Mouse (Mus musculus) lung, postnatal 0 days (tissue): ENCODE measurements around the gene Adam12. TPM values are rescaled to one million over a fixed set of nuclear protein-coding genes. Genes with fewer than 3 reads are reported as not detected.
A peak's percentile ranks its signal among the peaks of the same experiment; 100 is the strongest.

ENCODE experiments used
- ATAC-seq: fragments of 200-750 bp; cut with Nextera tagmentation; 2 replicates; pipeline ENCODE4 v1.8.0; 2017; ENCODE audit warnings: moderate library complexity
- DNase-seq: peaks from one replicate; pipeline ENCODE4 v3.0.0-alpha.2; 2016; ENCODE audit warnings: low spot score
- H3K27ac ChIP-seq: fragments of 300-500 bp; sonication (generic); 2 replicates; pipeline ENCODE4 v1.5.1; 2014; ENCODE audit warnings: antibody characterized with exemption, mild to moderate bottlenecking, low read length, mixed read lengths
- H3K27me3 ChIP-seq: fragments of 300-500 bp; sonication (generic); replicated peaks from 2 replicates; pipeline ENCODE4 v1.6.1; 2014; ENCODE audit warnings: low read length, mixed read lengths; ENCODE audit not compliant: insufficient read depth
- H3K36me3 ChIP-seq: fragments of 300-500 bp; sonication (generic); 2 replicates; pipeline ENCODE4 v1.6.1; 2014; ENCODE audit warnings: low read length, mixed read lengths; ENCODE audit not compliant: insufficient read depth
- H3K4me1 ChIP-seq: fragments of 300-500 bp; sonication (generic); 2 replicates; pipeline ENCODE4 v1.6.1; 2014; ENCODE audit warnings: antibody characterized with exemption, low read depth, low read length, mixed read lengths; ENCODE audit not compliant: insufficient read depth
- H3K4me2 ChIP-seq: fragments of 300-500 bp; sonication (generic); replicated peaks from 2 replicates; pipeline ENCODE4 v1.6.1; 2014; ENCODE audit warnings: low read depth, mild to moderate bottlenecking, low read length, moderate library complexity, mixed read lengths
- H3K4me3 ChIP-seq: fragments of 300-500 bp; sonication (generic); 2 replicates; pipeline ENCODE4 v1.5.1; 2014; ENCODE audit warnings: low read depth, low read length
- H3K9ac ChIP-seq: fragments of 300-500 bp; sonication (generic); replicated peaks from 2 replicates; pipeline ENCODE4 v1.6.1; 2014; ENCODE audit warnings: low read depth, mild to moderate bottlenecking
- H3K9me3 ChIP-seq: fragments of 300-500 bp; sonication (generic); 2 replicates; pipeline ENCODE4 v1.6.1; 2016; ENCODE audit warnings: low read length, mixed read lengths
- CTCF ChIP-seq: IDR thresholded peaks from 2 replicates; pipeline ENCODE4 v1.5.1; 2016; ENCODE audit warnings: antibody characterized with exemption, mild to moderate bottlenecking
- EP300 ChIP-seq: IDR thresholded peaks from 2 replicates; pipeline ENCODE4 v1.6.1; 2016; ENCODE audit warnings: antibody characterized with exemption, mild to moderate bottlenecking, control low read depth
- WGBS: fragments of 180-500 bp; shearing (Covaris S2); extraction: QIAGEN DNeasy Blood & Tissue Kit; methylation state at CpG from one replicate; pipeline ENCODE4 v1.1.7; 2014; 5-methylcytosine and 5-hydroxymethylcytosine counted together
- polyA plus RNA-seq: library from polyadenylated mRNA; unstranded; fragments of >200 nt; fragmentation: Nextera tagmentation; extraction: Ambion mirVana; gene quantifications from 2 replicates; pipeline ENCODE4 v1.2.1, GENCODE M21; 2015

Gene Adam12
- polyA plus RNA-seq, 1 experiment from 2014 or later: 2.5 TPM

DNA sequence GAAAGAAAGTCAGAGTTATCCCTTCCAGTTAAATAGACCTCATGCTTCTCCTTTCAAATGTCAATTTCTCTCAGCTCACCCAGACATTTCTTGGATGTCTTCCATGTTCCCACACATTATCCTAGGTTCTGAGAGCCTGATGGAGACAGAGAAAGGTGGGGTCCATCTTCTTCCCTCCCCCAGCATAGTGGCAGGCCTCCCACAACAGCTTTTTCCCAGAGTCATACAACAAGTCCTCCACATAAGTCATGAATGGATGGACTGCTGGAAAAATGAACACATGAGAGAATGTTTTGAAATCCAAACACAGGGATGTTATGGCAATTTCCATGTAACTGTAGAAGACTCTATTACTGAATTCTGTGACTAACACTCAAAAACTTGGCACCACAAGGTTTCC lies 188.4 kb downstream of the Adam12 start:
- no peak overlapping the region for H3K4me2 ChIP-seq
- H3K27ac ChIP-seq: no peak overlapping the region
- ATAC-seq (no peak), DNase-seq (peak; percentile 43)
- H3K9ac ChIP-seq: no peak overlapping the region
- no peaks in the 10 kb centered on the region for H3K36me3 ChIP-seq
- no peak overlapping the region for H3K4me3 ChIP-seq
- TF ChIP-seq CTCF (no peak), EP300 (no peak)
- H3K4me1 ChIP-seq: no peaks in the 10 kb centered on the region
- H3K9me3 ChIP-seq: no peaks in the 10 kb centered on the region
- no peaks in the 10 kb centered on the region for H3K27me3 ChIP-seq

DNA sequence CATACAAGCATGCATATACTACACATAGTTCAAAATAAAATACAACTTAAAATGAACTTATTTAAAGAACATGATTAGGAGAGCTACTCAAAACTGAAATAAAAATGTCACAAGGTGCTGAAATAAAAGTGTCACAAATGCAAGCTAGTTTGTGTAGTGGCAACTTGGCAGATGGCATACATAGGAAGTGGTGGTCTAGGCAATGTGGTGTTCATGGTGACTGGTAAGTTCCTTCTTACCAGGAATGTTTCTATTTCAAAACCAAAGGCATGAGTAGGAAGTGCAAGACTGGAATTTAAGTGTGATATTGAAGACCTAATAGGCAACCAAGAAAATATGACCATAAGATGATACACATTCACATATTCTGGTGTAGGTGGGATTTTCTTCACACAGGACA lies 189.3 kb downstream of the Adam12 start:
- no peaks in the 10 kb centered on the region for H3K4me1 ChIP-seq
- H3K36me3 ChIP-seq: no peaks in the 10 kb centered on the region
- no peaks in the 10 kb centered on the region for H3K27me3 ChIP-seq
- no peak overlapping the region for H3K9ac ChIP-seq
- H3K4me3 ChIP-seq: no peak overlapping the region
- H3K27ac ChIP-seq: no peak overlapping the region
- no peak for TF ChIP-seq EP300
- TF ChIP-seq CTCF: no peak
- DNase-seq: no peak
- no peak for ATAC-seq
- no peaks in the 10 kb centered on the region for H3K9me3 ChIP-seq
- H3K4me2 ChIP-seq: no peak overlapping the region

DNA sequence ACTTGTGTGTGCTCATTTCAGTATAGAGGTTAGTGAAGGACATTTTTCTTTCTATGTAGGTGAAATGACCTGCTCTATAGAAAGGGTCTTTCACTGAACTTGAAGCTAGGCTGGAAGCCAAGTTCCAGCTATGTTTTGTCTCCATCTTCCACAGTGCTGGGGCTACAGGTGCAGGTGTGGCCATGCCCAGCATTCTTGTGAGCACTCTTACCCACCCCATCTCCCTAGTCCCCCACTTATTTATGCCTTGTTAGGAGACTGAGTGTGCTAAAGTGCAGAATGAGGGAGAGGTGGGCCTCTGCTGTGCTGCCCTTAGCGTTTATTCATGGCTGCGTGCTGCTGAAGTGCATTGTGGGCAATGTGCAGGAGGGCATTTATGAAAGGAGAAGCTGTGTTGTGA lies 198.0 kb downstream of the Adam12 start:
- DNase-seq (no peak), ATAC-seq (peak; percentile 79; the same call in 1 of the 2 replicates)
- no peak for TF ChIP-seq CTCF
- TF ChIP-seq EP300: no peak
- Histone ChIP-seq H3K9ac (no peak overlapping the region), H3K4me3 (no peak overlapping the region), H3K4me1 (peaks cover 11% of the 10 kb centered on the region; the same call in 1 of the 2 replicates), H3K27me3 (no peaks in the 10 kb centered on the region), H3K36me3 (no peaks in the 10 kb centered on the region), H3K27ac (no peak overlapping the region), H3K9me3 (no peaks in the 10 kb centered on the region), H3K4me2 (no peak overlapping the region)
- WGBS: 69% methylated on average over 2 of the region's 2 CpGs

DNA sequence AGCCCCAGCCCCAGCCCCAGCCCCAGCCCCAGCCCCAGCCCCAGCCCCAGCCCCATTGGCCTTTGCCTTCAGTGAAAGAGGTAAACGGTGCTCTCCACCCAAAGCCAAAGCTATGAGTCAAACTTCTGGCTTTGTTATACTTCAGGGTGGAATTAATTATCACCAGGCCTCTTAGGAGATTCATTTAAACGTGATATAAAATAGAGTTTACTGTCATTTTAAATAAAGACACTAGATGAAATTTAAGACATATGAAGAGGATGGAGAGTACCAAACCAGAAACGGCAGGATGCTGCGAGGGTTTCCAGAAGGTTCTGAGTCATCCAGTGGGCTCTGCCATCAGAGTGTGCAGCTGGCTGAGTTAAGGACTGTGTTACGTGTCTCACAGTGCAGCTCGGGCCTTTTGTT lies 199.0 kb downstream of the Adam12 start:
- no peak overlapping the region for H3K4me3 ChIP-seq
- 16% methylated on average over 6 of the region's 6 CpGs for WGBS
- no peak for ATAC-seq

DNA sequence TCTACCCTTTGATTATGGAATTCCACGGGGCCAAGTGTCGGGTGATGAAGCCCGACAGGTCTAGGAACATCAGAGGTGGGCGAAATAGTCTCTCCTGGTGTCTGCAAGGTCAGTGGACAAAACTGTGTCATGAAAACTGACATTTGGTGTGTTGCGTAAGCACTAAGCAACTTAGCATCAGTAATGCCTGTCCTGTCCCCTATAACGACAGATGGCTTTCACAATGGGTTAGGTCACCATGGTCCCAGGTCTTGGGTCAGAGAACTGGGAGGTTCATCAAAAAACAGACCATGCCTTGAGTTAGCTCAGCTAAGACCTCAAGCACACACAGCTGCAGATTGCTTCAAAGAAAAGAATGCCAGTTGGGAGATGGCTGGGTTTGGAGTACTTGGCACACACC lies 200.2 kb downstream of the Adam12 start:
- H3K9me3 ChIP-seq: no peaks in the 10 kb centered on the region
- WGBS: 77% methylated on average over 6 of the region's 6 CpGs
- no peak overlapping the region for H3K27ac ChIP-seq
- no peaks in the 10 kb centered on the region for H3K27me3 ChIP-seq
- TF ChIP-seq CTCF: no peak
- H3K4me1 ChIP-seq: peaks cover 16% of the 10 kb centered on the region; the same call in 1 of the 2 replicates
- peak; percentile 53 for DNase-seq
- peak; percentile 32; the same call in 1 of the 2 replicates for ATAC-seq
- no peaks in the 10 kb centered on the region for H3K36me3 ChIP-seq
- H3K9ac ChIP-seq: no peak overlapping the region
- no peak overlapping the region for H3K4me2 ChIP-seq
- H3K4me3 ChIP-seq: no peak overlapping the region

More for the DNA sequence above, 199.0 kb downstream of the Adam12 start:
- no peak overlapping the region for H3K4me2 ChIP-seq
- no peak for TF ChIP-seq CTCF
- TF ChIP-seq EP300: no peak
- peak; percentile 48 for DNase-seq
- H3K9ac ChIP-seq: no peak overlapping the region
- peaks cover 11% of the 10 kb centered on the region; the same call in 1 of the 2 replicates for H3K4me1 ChIP-seq
- no peaks in the 10 kb centered on the region for H3K9me3 ChIP-seq
- no peaks in the 10 kb centered on the region for H3K27me3 ChIP-seq
- H3K27ac ChIP-seq: no peak overlapping the region
- H3K36me3 ChIP-seq: no peaks in the 10 kb centered on the region

DNA sequence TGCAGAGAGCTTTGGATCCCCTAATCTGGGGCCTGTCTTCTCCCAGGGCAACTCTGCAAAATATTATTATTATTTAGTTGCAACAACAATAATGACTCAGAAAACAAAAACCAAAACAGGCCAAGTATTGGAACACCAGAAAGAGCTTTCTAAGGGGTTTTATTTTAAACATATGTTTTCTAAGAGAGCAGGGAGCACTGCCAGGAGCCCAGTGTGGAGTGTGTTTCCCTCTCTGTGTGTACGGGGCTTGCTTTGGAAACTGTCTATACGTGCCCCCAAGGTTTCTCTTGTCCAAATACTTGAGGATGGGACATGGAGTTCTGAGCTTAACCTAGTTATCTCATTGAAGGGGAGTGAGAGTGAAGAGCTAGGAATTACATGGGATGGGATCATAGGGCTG lies 200.7 kb downstream of the Adam12 start:
- H3K27ac ChIP-seq: no peak overlapping the region
- H3K4me1 ChIP-seq: peaks cover 20% of the 10 kb centered on the region; the same call in 1 of the 2 replicates
- ATAC-seq: no peak
- 35% methylated on average over 2 of the region's 2 CpGs for WGBS
- H3K4me2 ChIP-seq: no peak overlapping the region
- DNase-seq: no peak
- TF ChIP-seq EP300: no peak
- TF ChIP-seq CTCF: no peak
- H3K4me3 ChIP-seq: no peak overlapping the region
- H3K36me3 ChIP-seq: no peaks in the 10 kb centered on the region
- H3K27me3 ChIP-seq: no peaks in the 10 kb centered on the region
- no peak overlapping the region for H3K9ac ChIP-seq
- no peaks in the 10 kb centered on the region for H3K9me3 ChIP-seq

DNA sequence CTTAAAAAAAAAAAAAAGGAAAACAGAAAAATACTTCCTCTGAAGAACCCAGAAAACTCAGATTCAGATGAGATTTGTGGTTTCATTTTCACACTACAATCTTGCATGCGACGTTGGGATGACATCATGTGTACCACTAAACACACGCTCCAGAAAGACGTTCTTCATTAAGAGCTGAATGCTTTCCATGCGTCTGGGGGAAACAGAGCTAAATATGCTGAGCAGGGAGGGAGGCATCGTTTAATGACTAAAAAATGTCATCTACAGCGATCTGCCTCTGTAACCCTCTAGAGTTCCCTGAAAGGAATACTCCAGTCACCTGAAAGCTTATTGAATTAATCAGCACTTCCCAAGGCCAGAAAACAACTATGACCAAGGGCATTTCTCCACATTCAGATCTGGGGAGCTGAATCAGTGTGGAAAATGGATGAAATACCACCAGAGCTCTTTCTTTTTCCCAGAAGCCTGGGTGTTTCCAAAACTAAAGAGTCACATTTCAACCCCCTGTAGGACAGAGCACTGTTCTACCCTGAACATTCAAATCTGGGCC lies 203.6 kb downstream of the Adam12 start:
- 68% methylated on average over 7 of the region's 7 CpGs for whole genome bisulfite sequencing
- no peak for DNase-seq

More for the DNA sequence above, 203.6 kb downstream of the Adam12 start:
- Histone ChIP-seq H3K36me3 (no peaks in the 10 kb centered on the region), H3K4me2 (no peak overlapping the region), H3K27me3 (no peaks in the 10 kb centered on the region), H3K4me1 (peaks cover 15% of the 10 kb centered on the region; the same call in 1 of the 2 replicates), H3K27ac (no peak overlapping the region), H3K9ac (no peak overlapping the region), H3K9me3 (no peaks in the 10 kb centered on the region), H3K4me3 (no peak overlapping the region)
- TF ChIP-seq EP300: no peak
- no peak for TF ChIP-seq CTCF
- ATAC-seq: no peak
